Mouse (Mus musculus) T-helper 17 cell (primary cell): ENCODE measurements around the gene Usp54.
"Not testable (repeated sequence)": the region's sequence is repeated elsewhere in the genome, so short reads cannot be mapped to it uniquely, and the experiment has no call there.

Experiments
- in situ Hi-C, 2 experiments: fragments of 300-600 bp; cut with MboI, MseI; formaldehyde crosslinking; loops; 1 replicate in 1 of 2; 2 replicates in 1 of 2; pipeline ENCODE4 v1.15.1; 2025; ENCODE audit warnings: high pct_unique_total_duplicates in 2 of 2

Usp54 gene

GRCm38 (mm10) chr14:20612820-20613219, 28.0 kb downstream of the Usp54 start:
- in situ Hi-C loops: no loop called here

GRCm38 (mm10) chr14:20610146-20610545, 30.7 kb downstream of the Usp54 start:
- in situ Hi-C loops: no loop called here

GRCm38 (mm10) chr14:20609519-20609918, 31.3 kb downstream of the Usp54 start:
- in situ Hi-C loops: no loop called here

GRCm38 (mm10) chr14:20607396-20608126, 33.3 kb downstream of the Usp54 start:
- in situ Hi-C loops: no loop called here

- in situ Hi-C loops: no loop called here
Observed at GRCm38 (mm10) chr14:20601287-20601686, 39.6 kb downstream of the Usp54 start.

- in situ Hi-C loops: no loop called here
Observed at GRCm38 (mm10) chr14:20600203-20600602, 40.7 kb downstream of the Usp54 start.

GRCm38 (mm10) chr14:20599542-20599941, 41.3 kb downstream of the Usp54 start:
- in situ Hi-C loops: no loop called here

GRCm38 (mm10) chr14:20595781-20596180, 45.1 kb downstream of the Usp54 start:
- in situ Hi-C loops: no loop called here

- in situ Hi-C loops: no loop called here
Observed at GRCm38 (mm10) chr14:20587458-20587857, 53.4 kb downstream of the Usp54 start.

GRCm38 (mm10) chr14:20578822-20579407, 61.9 kb downstream of the Usp54 start:
- in situ Hi-C loops: loop anchor here (5.0 kb wide), 1 partner anchor 78 kb away; the partner anchor contains the start of gene Myoz1 (in 2 of the 2)

- in situ Hi-C loops: loop anchor here (5.0 kb wide), 1 partner anchor 81 kb away; the partner anchor contains the start of gene Myoz1 (in 2 of the 2)
Observed at GRCm38 (mm10) chr14:20576179-20576578, 64.7 kb downstream of the Usp54 start.

GRCm38 (mm10) chr14:20573196-20573595, 67.7 kb downstream of the Usp54 start:
- in situ Hi-C loops: not testable (repeated sequence)

GRCm38 (mm10) chr14:20565256-20566021, 75.4 kb downstream of the Usp54 start:
- in situ Hi-C loops: no loop called here

- in situ Hi-C loops: no loop called here
Observed at GRCm38 (mm10) chr14:20564692-20565091, 76.2 kb downstream of the Usp54 start.

- in situ Hi-C loops: no loop called here
Observed at GRCm38 (mm10) chr14:20561897-20562296, 79.0 kb downstream of the Usp54 start.

- in situ Hi-C loops: no loop called here
Observed at GRCm38 (mm10) chr14:20550136-20550535, 90.7 kb downstream of the Usp54 start.

GRCm38 (mm10) chr14:20546415-20546814, 94.4 kb downstream of the Usp54 start, which contains the start of gene Ppp3cb:
Ppp3cb (minus strand) TSS chr14:20546573.
- in situ Hi-C loops: loop anchor here in 1 of 2 experiments (10.0 kb wide), 1 partner anchor 202 kb away; the partner anchor contains the start of genes Ecd and Fam149b

- in situ Hi-C loops: loop anchor here in 1 of 2 experiments (10.0 kb wide), 1 partner anchor 201 kb away; the partner anchor contains the start of genes Ecd and Fam149b
Observed at GRCm38 (mm10) chr14:20545529-20546331, 95.1 kb downstream of the Usp54 start.

GRCm38 (mm10) chr14:20544467-20545411, 96.1 kb downstream of the Usp54 start:
- in situ Hi-C loops: loop anchor here in 1 of 2 experiments (10.0 kb wide), 1 partner anchor 200 kb away; the partner anchor contains the start of genes Ecd and Fam149b

- in situ Hi-C loops: no loop called here
Observed at GRCm38 (mm10) chr14:20529643-20530042, 111.2 kb downstream of the Usp54 start.
